Mouse (Mus musculus) retina, embryonic 14.5 days (tissue): Measurements from ENCODE around the gene Olfr64.

Experiments
- DNase-seq: peaks from one replicate; pipeline ENCODE4 v3.0.0-alpha.2; 2015; ENCODE audit warnings: low spot score

The Olfr64 gene

GRCm38 (mm10) chr7:103894385-103894784 is at the start of gene Olfr64:
Olfr64 (minus strand) TSS chr7:103894485.
- no peak for DNase-seq

- DNase-seq = peak; percentile 81
Measured at GRCm38 (mm10) chr7:103942730-103943129, 48.4 kb upstream of the Olfr64 start.

- DNase-seq = no peak
Measured at GRCm38 (mm10) chr7:103934264-103934663, 40.0 kb upstream of the Olfr64 start, which contains the start of gene Olfr632. Olfr632 (plus strand) TSS chr7:103934347.

GRCm38 (mm10) chr7:103928525-103928924 is 34.2 kb upstream of the Olfr64 start, which contains the start of gene Olfr631:
Olfr631 (plus strand) TSS chr7:103928825.
- no peak for DNase-seq

GRCm38 (mm10) chr7:103915338-103915737 is 21.1 kb upstream of the Olfr64 start:
- no peak for DNase-seq

GRCm38 (mm10) chr7:103912969-103913511 is 18.8 kb upstream of the Olfr64 start:
- DNase-seq = peak; percentile 22

GRCm38 (mm10) chr7:103910047-103910446 is 15.8 kb upstream of the Olfr64 start:
- DNase-seq = no peak

- no peak for DNase-seq
Measured at GRCm38 (mm10) chr7:103903187-103903586, 8.9 kb upstream of the Olfr64 start, which contains the start of gene Olfr65. Olfr65 (plus strand) TSS chr7:103903487.

GRCm38 (mm10) chr7:103886152-103886551 is 8.1 kb downstream of the Olfr64 start, which contains the start of gene Olfr66:
Olfr66 (minus strand) TSS chr7:103886252.
- no peak for DNase-seq

- DNase-seq = no peak
Measured at GRCm38 (mm10) chr7:103877093-103877492, 17.2 kb downstream of the Olfr64 start.

GRCm38 (mm10) chr7:103874451-103874850 is 19.8 kb downstream of the Olfr64 start:
- no peak for DNase-seq

- DNase-seq = peak; percentile 9
Measured at GRCm38 (mm10) chr7:103873064-103873463, 21.2 kb downstream of the Olfr64 start.

GRCm38 (mm10) chr7:103870667-103871066 is 23.6 kb downstream of the Olfr64 start:
- no peak for DNase-seq

GRCm38 (mm10) chr7:103865716-103866115 is 28.6 kb downstream of the Olfr64 start:
- DNase-seq = no peak

- no peak for DNase-seq
Measured at GRCm38 (mm10) chr7:103861531-103861930, 32.8 kb downstream of the Olfr64 start.

- no peak for DNase-seq
Measured at GRCm38 (mm10) chr7:103860855-103861254, 33.4 kb downstream of the Olfr64 start.

GRCm38 (mm10) chr7:103859076-103859475 is 35.2 kb downstream of the Olfr64 start:
- DNase-seq = no peak

GRCm38 (mm10) chr7:103854669-103855068 is 39.6 kb downstream of the Olfr64 start:
- DNase-seq = no peak

- no peak for DNase-seq
Measured at GRCm38 (mm10) chr7:103853090-103853489, 41.2 kb downstream of the Olfr64 start, which contains the start of gene Hbb-y. Hbb-y (minus strand) TSS chr7:103853216.

GRCm38 (mm10) chr7:103844525-103845325 is 49.6 kb downstream of the Olfr64 start:
- DNase-seq = no peak

- no peak for DNase-seq
Measured at GRCm38 (mm10) chr7:103843034-103843433, 51.3 kb downstream of the Olfr64 start, which contains the start of gene Hbb-bh1. Hbb-bh1 (minus strand) TSS chr7:103843164.

GRCm38 (mm10) chr7:103840268-103840667 is 54.0 kb downstream of the Olfr64 start, which contains the start of gene Hbb-bh2:
Hbb-bh2 (minus strand) TSS chr7:103840520.
- no peak for DNase-seq
